Mouse (Mus musculus): ENCODE results near the gene Zmpste24.

DNA sequence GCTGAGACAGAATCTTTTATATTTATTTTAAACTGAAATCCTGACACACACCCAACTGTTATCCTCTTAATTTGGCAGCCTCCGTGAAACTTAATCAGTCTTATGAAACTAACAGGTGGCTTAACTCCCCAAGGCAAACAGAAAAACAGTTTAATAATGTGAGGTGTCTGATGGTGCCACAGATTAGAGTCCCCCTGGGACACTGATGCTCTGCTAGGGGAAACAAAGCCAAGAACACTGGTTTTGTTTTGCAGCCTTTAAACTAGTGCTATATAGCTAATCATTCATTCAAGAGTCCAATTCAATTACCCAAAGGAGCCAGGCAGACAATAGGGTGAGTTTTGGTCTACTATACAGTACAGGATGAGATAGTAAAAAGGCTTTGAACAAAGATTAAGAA, 17.6 kb downstream of the Zmpste24 start:
- no peak for TF ChIP-seq POLR2A (IDR thresholded peaks at IDR 0.05; ENCODE audit: extremely low read depth, insufficient read depth, low read length)
- TF ChIP-seq CTCF (IDR thresholded peaks at IDR 0.05; ENCODE audit: extremely low read depth, insufficient read depth, low read length): no peak
